Mouse (Mus musculus) megakaryocyte, embryonic 14.5 days (primary cell): ENCODE data around the gene Epdr1.

Source experiments
- FLI1 ChIP-seq: IDR thresholded peaks from 2 replicates; pipeline ENCODE4 v1.6.1; 2012; ENCODE audit warnings: low read length, inconsistent platforms, mixed read lengths
- GATA1 ChIP-seq: IDR thresholded peaks from 3 replicates; pipeline ENCODE4 v1.6.1; 2012; ENCODE audit warnings: mixed read lengths, low read length, inconsistent platforms, borderline replicate concordance

DNA sequence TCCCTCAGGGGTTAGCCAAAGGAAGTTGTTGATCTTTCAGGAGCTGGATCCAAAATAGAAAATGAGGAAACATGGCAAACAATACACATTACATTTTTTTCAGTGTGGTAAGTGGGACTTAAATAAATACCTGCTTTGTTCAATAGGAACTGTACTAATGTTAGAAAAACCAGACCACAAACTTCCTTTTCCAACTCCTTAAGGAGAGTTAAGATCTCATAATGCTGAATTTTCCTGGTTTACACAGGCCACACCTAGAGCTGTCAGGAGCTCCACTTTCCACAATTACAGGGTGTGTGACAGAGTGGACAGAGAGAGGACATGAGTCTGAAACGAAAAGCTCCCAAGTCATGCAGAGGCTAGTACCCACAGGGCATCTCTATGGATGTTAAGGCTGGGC lies 16.0 kb downstream of the Epdr1 start:
- TF ChIP-seq GATA1 (no peak), FLI1 (no peak)
